Mouse (Mus musculus): ENCODE results near the gene Tm4sf1.
A peak's percentile ranks its signal among the peaks of the same experiment; 100 is the strongest.

Tm4sf1 gene

GRCm38 (mm10) chr3:57301921-57302539, at the start of gene Tm4sf1:
TSS of gene Tm4sf1 (minus strand) at chr3:57301988.
- DNase-seq: no peak

GRCm38 (mm10) chr3:57344811-57345210, 43.0 kb upstream of the Tm4sf1 start:
- no peak for DNase-seq

- peak; percentile 11 for DNase-seq
These were observed 42.2 kb upstream of the Tm4sf1 start for GRCm38 (mm10) chr3:57343837-57344607.

- DNase-seq: no peak
These were observed 41.2 kb upstream of the Tm4sf1 start for GRCm38 (mm10) chr3:57342976-57343375.

- DNase-seq: no peak
These were observed 39.5 kb upstream of the Tm4sf1 start for GRCm38 (mm10) chr3:57341321-57341720.

- no peak for DNase-seq
These were observed 33.5 kb upstream of the Tm4sf1 start for GRCm38 (mm10) chr3:57335080-57335815.

GRCm38 (mm10) chr3:57327941-57328340, 26.2 kb upstream of the Tm4sf1 start:
- DNase-seq: no peak

GRCm38 (mm10) chr3:57307076-57307475, 5.3 kb upstream of the Tm4sf1 start:
- no peak for DNase-seq

- no peak for DNase-seq
These were observed 3.8 kb upstream of the Tm4sf1 start for GRCm38 (mm10) chr3:57305564-57305963.

- no peak for DNase-seq
These were observed 2.7 kb upstream of the Tm4sf1 start for GRCm38 (mm10) chr3:57304484-57304883.

GRCm38 (mm10) chr3:57304050-57304449, 2.3 kb upstream of the Tm4sf1 start:
- DNase-seq: no peak

GRCm38 (mm10) chr3:57303486-57303885, 1.7 kb upstream of the Tm4sf1 start:
- DNase-seq: no peak

GRCm38 (mm10) chr3:57302886-57303285, 1.1 kb upstream of the Tm4sf1 start:
- no peak for DNase-seq

GRCm38 (mm10) chr3:57301366-57301765, 422 bp downstream of the Tm4sf1 start:
- DNase-seq: no peak

GRCm38 (mm10) chr3:57297991-57298390, 3.8 kb downstream of the Tm4sf1 start:
- no peak for DNase-seq

GRCm38 (mm10) chr3:57296574-57296973, 5.2 kb downstream of the Tm4sf1 start:
- no peak for DNase-seq

GRCm38 (mm10) chr3:57295631-57296030, 6.2 kb downstream of the Tm4sf1 start:
- no peak for DNase-seq

GRCm38 (mm10) chr3:57294742-57295525, 6.9 kb downstream of the Tm4sf1 start:
- no peak for DNase-seq

- no peak for DNase-seq
These were observed 7.9 kb downstream of the Tm4sf1 start for GRCm38 (mm10) chr3:57293925-57294324.

- DNase-seq: no peak
These were observed 9.0 kb downstream of the Tm4sf1 start for GRCm38 (mm10) chr3:57292826-57293225.

GRCm38 (mm10) chr3:57288944-57289491, 12.8 kb downstream of the Tm4sf1 start:
- DNase-seq: no peak

- DNase-seq: no peak
These were observed 13.7 kb downstream of the Tm4sf1 start for GRCm38 (mm10) chr3:57287854-57288720.

Data from right cerebral cortex, postnatal 14 days (tissue).